ENCODE assay signal across 15 mouse cellular contexts in genomic region chr9:112140658-112141057, GRCm38 (mm10).
"Had no signal": no experiment of that assay in that cellular context is flagged by ENCODE, and none has a peak within 500 bp of the region (broad histone marks: within the 10 kb centered on the region; RNA-seq: fewer than 3 reads in every experiment).

No protein-coding gene starts in this region.

- ATAC-seq: intestine, postnatal 0 days; lung, postnatal 0 days had no signal

- H3K9ac ChIP-seq: limb, embryonic 12.5 days; neural tube, embryonic 12.5 days had no signal

- H3K4me1 ChIP-seq: limb, embryonic 12.5 days; midbrain, embryonic 10.5 days; neural tube, embryonic 12.5 days had no signal

- H3K4me3 ChIP-seq: limb, embryonic 12.5 days; midbrain, embryonic 10.5 days; neural tube, embryonic 12.5 days had no signal

- DNase-seq: kidney, adult 8-10 months; kidney, postnatal 25 days; layer of hippocampus, postnatal 36 days; lung, adult 2 months; lung, postnatal 4 days; midbrain, embryonic 14.5 days; right cerebral cortex, postnatal 4 days; spleen, adult 18-20 months; thymus, adult 18-20 months; thymus, postnatal 14 days had no signal

- H3K27me3 ChIP-seq: limb, embryonic 12.5 days; neural tube, embryonic 12.5 days had no signal

- H3K27ac ChIP-seq: limb, embryonic 12.5 days; midbrain, embryonic 10.5 days; neural tube, embryonic 12.5 days had no signal

- H3K9me3 ChIP-seq: limb, embryonic 12.5 days; midbrain, embryonic 10.5 days; neural tube, embryonic 12.5 days had no signal

- H3K36me3 ChIP-seq: limb, embryonic 12.5 days; midbrain, embryonic 10.5 days; neural tube, embryonic 12.5 days had no signal

- H3K4me2 ChIP-seq: limb, embryonic 12.5 days; neural tube, embryonic 12.5 days had no signal
